Mouse (Mus musculus) neural tube, embryonic 15.5 days (tissue): Measurements from ENCODE around the gene Slc24a3. TPM values are rescaled to one million over a fixed set of nuclear protein-coding genes. Genes with fewer than 3 reads are reported as not detected.
A peak's percentile ranks its signal among the peaks of the same experiment; 100 is the strongest.

ENCODE experiments used
- ATAC-seq: fragments of 200-750 bp; cut with Nextera tagmentation; 2 replicates; pipeline ENCODE4 v1.8.0; 2017; ENCODE audit warnings: mild to moderate bottlenecking, moderate TSS enrichment, moderate library complexity; ENCODE audit not compliant: low FRiP score
- H3K27ac ChIP-seq: fragments of 300-500 bp; sonication (generic); replicated peaks from 2 replicates; pipeline ENCODE4 v1.5.1; 2015; ENCODE audit warnings: mild to moderate bottlenecking, inconsistent platforms
- H3K27me3 ChIP-seq: fragments of 300-500 bp; sonication (generic); replicated peaks from 2 replicates; pipeline ENCODE4 v1.6.1; 2015; ENCODE audit warnings: inconsistent platforms
- H3K36me3 ChIP-seq: fragments of 300-500 bp; sonication (generic); 2 replicates; pipeline ENCODE4 v1.6.1; 2015; ENCODE audit warnings: inconsistent platforms
- H3K4me1 ChIP-seq: fragments of 300-500 bp; sonication (generic); 2 replicates; pipeline ENCODE4 v1.6.1; 2015; ENCODE audit warnings: inconsistent platforms
- H3K4me2 ChIP-seq: fragments of 300-500 bp; sonication (generic); 2 replicates; pipeline ENCODE4 v1.6.1; 2015; ENCODE audit warnings: inconsistent platforms, mild to moderate bottlenecking, moderate library complexity
- H3K4me3 ChIP-seq: fragments of 300-500 bp; sonication (generic); replicated peaks from 2 replicates; pipeline ENCODE4 v1.5.1; 2015; ENCODE audit warnings: mild to moderate bottlenecking, inconsistent platforms
- H3K9ac ChIP-seq: fragments of 300-500 bp; sonication (generic); replicated peaks from 2 replicates; pipeline ENCODE4 v1.6.1; 2015; ENCODE audit warnings: mild to moderate bottlenecking, inconsistent platforms
- H3K9me3 ChIP-seq: fragments of 300-500 bp; sonication (generic); replicated peaks from 2 replicates; pipeline ENCODE4 v1.6.1; 2016; ENCODE audit warnings: inconsistent platforms
- WGBS: fragments of 180-500 bp; shearing (Covaris S2); methylation state at CpG from one replicate; pipeline ENCODE4 v1.1.7; 2015; ENCODE audit warnings: mixed read lengths; 5-methylcytosine and 5-hydroxymethylcytosine counted together
- polyA plus RNA-seq: library from polyadenylated mRNA; unstranded; fragments of >200 nt; fragmentation: Nextera tagmentation; extraction: Ambion mirVana; gene quantifications from 2 replicates; pipeline ENCODE4 v1.2.1, GENCODE M21; 2015

Gene Slc24a3
- polyA plus RNA-seq, 1 experiment from 2014 or later, result 28.9 TPM

- WGBS, result 92% methylated on average over 5 of the region's 5 CpGs
These were observed 301.3 kb downstream of the Slc24a3 start for GRCm38 (mm10) chr2:145468701-145469325.

DNA sequence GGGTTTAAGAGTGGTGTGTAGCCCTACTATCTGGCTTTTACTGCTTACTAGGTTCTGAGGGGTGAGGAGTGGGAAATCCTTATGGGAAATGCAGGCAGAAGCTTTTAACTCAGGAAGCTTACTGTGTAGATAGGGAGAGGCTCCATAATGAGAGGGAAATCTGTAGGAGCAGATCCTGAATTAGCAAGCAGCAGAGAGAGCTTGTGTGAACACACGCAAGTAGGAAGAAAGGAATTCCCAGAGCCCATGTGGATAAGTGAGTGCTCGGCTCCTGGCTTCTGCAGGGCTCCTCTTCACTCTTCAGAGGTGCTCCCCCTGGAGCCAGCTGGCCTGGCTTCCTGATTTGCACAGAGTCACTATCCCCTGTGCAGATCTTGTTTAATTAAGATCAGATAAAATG lies 309.9 kb downstream of the Slc24a3 start:
- H3K4me1 ChIP-seq, result no peaks in the 10 kb centered on the region
- WGBS, result 68% methylated on average over 2 of the region's 2 CpGs
- no peaks in the 10 kb centered on the region for H3K9me3 ChIP-seq
- no peak overlapping the region for H3K27ac ChIP-seq
- no peak overlapping the region for H3K4me2 ChIP-seq
- no peaks in the 10 kb centered on the region for H3K36me3 ChIP-seq
- no peaks in the 10 kb centered on the region for H3K27me3 ChIP-seq
- no peak overlapping the region for H3K4me3 ChIP-seq
- ATAC-seq, result no peak
- no peak overlapping the region for H3K9ac ChIP-seq

More at GRCm38 (mm10) chr2:145468701-145469325, 301.3 kb downstream of the Slc24a3 start:
- H3K9ac ChIP-seq, result no peak overlapping the region
- H3K9me3 ChIP-seq, result no peaks in the 10 kb centered on the region
- H3K27me3 ChIP-seq, result no peaks in the 10 kb centered on the region
- no peak overlapping the region for H3K4me3 ChIP-seq
- no peaks in the 10 kb centered on the region for H3K36me3 ChIP-seq
- ATAC-seq, result no peak
- H3K4me1 ChIP-seq, result no peaks in the 10 kb centered on the region
- no peak overlapping the region for H3K4me2 ChIP-seq
- no peak overlapping the region for H3K27ac ChIP-seq

GRCm38 (mm10) chr2:145479676-145480075 lies 312.1 kb downstream of the Slc24a3 start:
- Histone ChIP-seq H3K27ac (no peak overlapping the region), H3K27me3 (no peaks in the 10 kb centered on the region), H3K4me2 (no peak overlapping the region), H3K9me3 (no peaks in the 10 kb centered on the region), H3K9ac (no peak overlapping the region), H3K4me1 (no peaks in the 10 kb centered on the region), H3K36me3 (no peaks in the 10 kb centered on the region), H3K4me3 (no peak overlapping the region)
- peak; percentile 57; the same call in 1 of the 2 replicates for ATAC-seq
- WGBS, result 53% methylated on average over 2 of the region's 2 CpGs

DNA sequence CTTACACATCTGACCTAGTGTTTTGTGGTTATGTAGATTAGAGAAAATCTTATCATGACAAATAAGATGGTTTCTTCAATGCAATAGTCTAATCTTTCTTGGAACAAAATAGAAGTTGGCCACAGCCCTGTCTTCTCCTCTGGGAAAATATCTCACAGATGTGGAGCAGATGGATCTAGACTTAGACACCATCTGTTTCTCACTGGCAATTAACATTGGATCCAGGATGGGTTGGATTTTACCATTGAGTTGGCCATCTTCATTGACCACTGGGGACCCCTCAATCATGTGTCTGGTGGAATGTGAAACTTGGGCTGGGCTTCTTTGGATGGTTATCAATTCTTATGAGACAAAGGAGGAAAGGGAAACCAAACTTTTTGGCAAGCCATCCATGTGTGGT lies 332.7 kb downstream of the Slc24a3 start:
- H3K27ac ChIP-seq, result no peak overlapping the region
- no peaks in the 10 kb centered on the region for H3K27me3 ChIP-seq
- H3K9me3 ChIP-seq, result no peaks in the 10 kb centered on the region
- H3K4me3 ChIP-seq, result no peak overlapping the region
- no peak for ATAC-seq
- H3K4me1 ChIP-seq, result no peaks in the 10 kb centered on the region
- H3K9ac ChIP-seq, result no peak overlapping the region
- no peak overlapping the region for H3K4me2 ChIP-seq
- no peaks in the 10 kb centered on the region for H3K36me3 ChIP-seq

- H3K9me3 ChIP-seq, result no peaks in the 10 kb centered on the region
- WGBS, result 74% methylated on average over 1 of the region's 1 CpGs
- no peaks in the 10 kb centered on the region for H3K36me3 ChIP-seq
- no peak overlapping the region for H3K4me3 ChIP-seq
- no peak overlapping the region for H3K4me2 ChIP-seq
- no peak for ATAC-seq
- no peak overlapping the region for H3K27ac ChIP-seq
- no peaks in the 10 kb centered on the region for H3K27me3 ChIP-seq
- H3K9ac ChIP-seq, result no peak overlapping the region
- H3K4me1 ChIP-seq, result no peaks in the 10 kb centered on the region
These were observed 333.9 kb downstream of the Slc24a3 start for GRCm38 (mm10) chr2:145501472-145501871.

DNA sequence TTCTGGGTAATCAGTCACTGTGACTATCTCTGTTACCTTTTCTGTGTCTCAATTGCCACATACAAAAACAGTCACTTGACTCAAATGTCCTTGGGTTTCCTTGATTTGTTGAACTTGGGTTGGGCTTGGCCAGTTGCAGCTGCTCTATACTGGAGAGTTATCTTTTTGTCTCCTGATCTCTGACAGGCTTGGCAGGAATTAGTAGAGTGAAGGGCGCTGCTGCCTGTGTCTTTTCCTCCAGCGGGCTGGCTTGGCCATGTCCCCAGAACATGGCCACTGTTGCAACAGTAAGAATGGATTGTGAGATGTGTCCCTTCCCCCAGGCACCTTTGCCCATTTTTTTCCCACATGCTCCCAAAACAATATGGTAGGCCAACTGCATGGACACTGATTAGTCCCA lies 340.1 kb downstream of the Slc24a3 start:
- Histone ChIP-seq H3K9ac (no peak overlapping the region), H3K4me1 (no peaks in the 10 kb centered on the region), H3K27me3 (no peaks in the 10 kb centered on the region), H3K4me3 (no peak overlapping the region), H3K27ac (no peak overlapping the region), H3K4me2 (no peak overlapping the region), H3K9me3 (no peaks in the 10 kb centered on the region), H3K36me3 (no peaks in the 10 kb centered on the region)
- no peak for ATAC-seq
- 79% methylated on average over 2 of the region's 2 CpGs for WGBS

GRCm38 (mm10) chr2:145510650-145511225 lies 343.2 kb downstream of the Slc24a3 start:
- Histone ChIP-seq H3K27ac (no peak overlapping the region), H3K9me3 (no peaks in the 10 kb centered on the region), H3K27me3 (no peaks in the 10 kb centered on the region), H3K4me2 (no peak overlapping the region), H3K9ac (no peak overlapping the region), H3K4me1 (no peaks in the 10 kb centered on the region), H3K36me3 (no peaks in the 10 kb centered on the region), H3K4me3 (no peak overlapping the region)
- 87% methylated on average over 7 of the region's 7 CpGs for WGBS
- ATAC-seq, result no peak

DNA sequence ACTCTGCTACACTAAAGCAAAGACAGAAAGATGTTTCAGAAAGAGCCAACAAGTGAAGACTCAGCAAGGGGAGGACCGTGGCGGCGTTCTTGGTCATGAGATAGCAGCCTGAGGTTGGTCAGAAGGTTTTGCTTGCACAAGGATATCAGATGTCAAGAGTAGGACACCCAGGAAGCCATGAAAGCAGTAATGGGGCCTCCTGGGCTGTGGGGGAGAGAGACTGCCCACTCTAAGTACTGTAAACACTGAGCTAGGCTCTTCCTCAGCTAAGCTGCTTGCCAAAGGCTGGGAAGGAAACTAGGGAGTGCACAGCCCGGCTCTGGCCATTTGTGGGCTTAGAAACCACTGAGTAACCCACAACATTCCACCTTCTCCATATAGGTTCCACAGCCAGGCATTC lies 348.4 kb downstream of the Slc24a3 start:
- ATAC-seq, result no peak
- peaks cover 9% of the 10 kb centered on the region; the same call in 1 of the 2 replicates for H3K4me1 ChIP-seq
- WGBS, result 95% methylated on average over 4 of the region's 4 CpGs

DNA sequence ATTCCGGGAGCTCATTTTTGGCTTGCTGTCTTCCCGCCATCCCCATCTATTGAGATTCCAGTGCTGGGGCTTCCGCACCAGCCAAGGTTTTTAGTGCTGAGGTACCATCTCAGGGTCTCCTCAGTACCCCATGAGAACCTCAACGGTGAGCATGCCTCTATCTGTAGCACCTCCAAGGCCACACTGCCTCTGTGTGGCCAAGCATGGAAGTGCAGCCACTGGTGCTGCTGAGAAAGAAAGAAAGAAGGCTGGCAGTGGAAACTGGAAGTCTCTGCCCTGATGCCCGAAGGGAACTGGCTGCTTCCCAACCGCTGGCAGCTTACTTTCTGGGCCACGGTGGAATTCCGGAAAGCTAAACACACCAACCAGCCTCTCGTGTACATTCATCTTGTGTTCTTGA lies 349.8 kb downstream of the Slc24a3 start:
- no peaks in the 10 kb centered on the region for H3K9me3 ChIP-seq
- H3K4me3 ChIP-seq, result no peak overlapping the region
- H3K27ac ChIP-seq, result no peak overlapping the region
- no peaks in the 10 kb centered on the region for H3K27me3 ChIP-seq
- H3K36me3 ChIP-seq, result no peaks in the 10 kb centered on the region
- WGBS, result 48% methylated on average over 9 of the region's 9 CpGs
- no peak overlapping the region for H3K4me2 ChIP-seq
- 0 out of 2 replicates have a peak, but pooled peaks have one; percentile 45 for ATAC-seq
- peaks cover 12% of the 10 kb centered on the region; the same call in 1 of the 2 replicates for H3K4me1 ChIP-seq
- H3K9ac ChIP-seq, result no peak overlapping the region

More for the DNA sequence above, 348.4 kb downstream of the Slc24a3 start:
- Histone ChIP-seq H3K4me2 (no peak overlapping the region), H3K9me3 (no peaks in the 10 kb centered on the region), H3K36me3 (no peaks in the 10 kb centered on the region), H3K4me3 (no peak overlapping the region), H3K9ac (no peak overlapping the region), H3K27me3 (no peaks in the 10 kb centered on the region), H3K27ac (no peak overlapping the region)

- WGBS, result 41% methylated on average over 3 of the region's 3 CpGs
- Histone ChIP-seq H3K4me1 (peaks cover 12% of the 10 kb centered on the region; the same call in 1 of the 2 replicates), H3K9me3 (no peaks in the 10 kb centered on the region), H3K27ac (no peak overlapping the region), H3K4me3 (no peak overlapping the region), H3K9ac (no peak overlapping the region), H3K4me2 (no peak overlapping the region), H3K27me3 (no peaks in the 10 kb centered on the region), H3K36me3 (no peaks in the 10 kb centered on the region)
- ATAC-seq, result no peak
These were observed 354.5 kb downstream of the Slc24a3 start for GRCm38 (mm10) chr2:145522017-145522416.

DNA sequence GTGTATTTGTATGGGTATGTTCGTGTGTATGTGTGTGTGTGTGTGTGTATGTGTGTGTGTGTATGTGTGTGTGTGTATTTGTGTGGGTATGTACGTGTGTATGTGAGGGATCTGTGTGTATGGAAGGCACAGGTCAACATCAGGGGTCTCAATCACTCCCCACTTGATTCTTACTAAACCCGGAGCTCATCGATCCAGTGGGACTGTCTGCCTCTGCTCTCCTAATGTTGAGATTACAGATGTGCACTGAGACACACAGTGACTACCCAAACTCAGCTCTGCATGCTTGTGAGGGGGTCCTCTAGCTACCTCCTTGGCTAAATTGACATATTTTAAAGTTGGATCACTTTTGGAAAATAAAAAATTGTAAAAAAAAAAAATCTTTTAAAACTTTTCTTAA lies 355.8 kb downstream of the Slc24a3 start:
- no peak overlapping the region for H3K27ac ChIP-seq
- no peak overlapping the region for H3K4me2 ChIP-seq
- H3K4me1 ChIP-seq, result peaks cover 7% of the 10 kb centered on the region; the same call in 1 of the 2 replicates
- no peak overlapping the region for H3K9ac ChIP-seq
- no peak for ATAC-seq
- H3K9me3 ChIP-seq, result no peaks in the 10 kb centered on the region
- 87% methylated on average over 4 of the region's 4 CpGs for WGBS
- no peak overlapping the region for H3K4me3 ChIP-seq
- H3K27me3 ChIP-seq, result no peaks in the 10 kb centered on the region
- no peaks in the 10 kb centered on the region for H3K36me3 ChIP-seq

DNA sequence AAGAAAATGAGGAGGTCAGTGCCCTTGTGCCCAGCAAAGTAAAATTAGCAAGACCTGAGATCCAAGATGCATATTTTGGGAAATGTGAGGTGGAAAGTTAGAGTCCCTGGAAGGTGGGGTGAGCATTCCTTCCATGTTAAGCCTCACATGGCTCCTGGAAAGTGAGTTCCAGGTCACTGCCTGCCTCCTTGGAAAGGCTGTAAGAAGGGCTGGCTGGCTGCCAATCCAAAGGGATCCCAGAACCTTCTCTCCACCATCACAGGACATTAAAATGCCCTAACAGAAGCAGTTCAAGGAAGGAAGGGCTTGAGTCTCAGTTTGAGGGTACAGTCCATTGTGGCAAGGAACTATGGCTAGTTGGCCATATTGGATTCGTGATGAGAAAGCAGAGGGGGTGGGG lies 359.6 kb downstream of the Slc24a3 start:
- no peak overlapping the region for H3K4me2 ChIP-seq
- no peak for ATAC-seq
- H3K36me3 ChIP-seq, result no peaks in the 10 kb centered on the region
- H3K4me1 ChIP-seq, result peaks cover 5% of the 10 kb centered on the region; the same call in 1 of the 2 replicates
- H3K27ac ChIP-seq, result no peak overlapping the region
- H3K27me3 ChIP-seq, result no peaks in the 10 kb centered on the region
- no peak overlapping the region for H3K4me3 ChIP-seq
- WGBS, result 97% methylated on average over 1 of the region's 1 CpGs
- no peaks in the 10 kb centered on the region for H3K9me3 ChIP-seq
- H3K9ac ChIP-seq, result no peak overlapping the region
